Mouse (Mus musculus): ENCODE data around the gene Gm8947.

DNA sequence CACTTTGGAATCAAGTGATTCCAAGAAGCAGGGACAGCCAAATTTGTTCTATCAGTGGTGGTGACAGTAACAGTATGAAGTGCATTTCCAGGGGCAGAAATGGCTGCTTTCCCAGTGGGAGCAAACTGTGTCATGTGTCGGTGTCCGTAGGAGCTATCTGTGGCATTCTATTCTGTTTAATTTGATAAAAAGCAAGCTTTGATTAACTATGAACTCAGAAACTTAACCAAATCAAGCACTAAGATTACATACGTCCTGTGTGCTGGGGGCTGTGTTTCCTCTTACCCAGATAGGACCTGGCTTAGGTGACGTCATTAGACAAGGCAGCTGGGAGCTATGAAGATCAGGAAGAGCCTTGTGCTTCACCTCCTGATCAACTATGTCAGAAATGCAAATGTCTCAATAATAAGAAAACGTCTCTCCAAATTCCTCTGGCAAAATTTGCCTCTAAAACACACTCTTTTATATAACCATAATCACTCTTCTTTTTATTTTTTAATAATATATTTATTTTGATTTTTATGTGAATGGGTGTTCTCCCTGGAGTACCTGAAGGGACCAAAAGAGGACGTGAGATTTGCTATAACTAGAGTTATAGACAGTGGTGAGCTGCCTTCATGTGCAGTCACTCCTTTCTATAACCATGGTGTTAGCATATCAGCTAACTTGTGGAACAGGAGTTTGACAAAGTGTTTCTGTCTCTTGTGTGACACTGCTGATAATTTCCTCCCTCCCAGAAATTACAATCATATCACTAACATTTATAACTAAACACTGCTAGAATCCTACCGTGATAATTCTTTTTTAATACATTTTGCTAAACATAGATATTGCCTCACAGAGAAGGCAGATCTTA, 35.2 kb upstream of the Gm8947 start:
- no peak for TF ChIP-seq CTCF (IDR thresholded peaks at IDR 0.05; ENCODE audit: low read depth, low read length)
- no peak for TF ChIP-seq TAL1 (conservative IDR thresholded peaks at IDR 0.05; ENCODE audit: low read depth, low read length)
- no peak for TF ChIP-seq GATA2 (IDR thresholded peaks at IDR 0.05; ENCODE audit: borderline replicate concordance, low read depth, low read length)
- no peak for TF ChIP-seq GATA1 (IDR thresholded peaks at IDR 0.05; ENCODE audit: borderline replicate concordance, low read length)
- TF ChIP-seq POLR2AphosphoS5 (IDR thresholded peaks at IDR 0.05; ENCODE audit: insufficient replicate concordance, low read depth, low read length): no peak

Measured in G1E (cell line).